In the genomic region with DNA sequence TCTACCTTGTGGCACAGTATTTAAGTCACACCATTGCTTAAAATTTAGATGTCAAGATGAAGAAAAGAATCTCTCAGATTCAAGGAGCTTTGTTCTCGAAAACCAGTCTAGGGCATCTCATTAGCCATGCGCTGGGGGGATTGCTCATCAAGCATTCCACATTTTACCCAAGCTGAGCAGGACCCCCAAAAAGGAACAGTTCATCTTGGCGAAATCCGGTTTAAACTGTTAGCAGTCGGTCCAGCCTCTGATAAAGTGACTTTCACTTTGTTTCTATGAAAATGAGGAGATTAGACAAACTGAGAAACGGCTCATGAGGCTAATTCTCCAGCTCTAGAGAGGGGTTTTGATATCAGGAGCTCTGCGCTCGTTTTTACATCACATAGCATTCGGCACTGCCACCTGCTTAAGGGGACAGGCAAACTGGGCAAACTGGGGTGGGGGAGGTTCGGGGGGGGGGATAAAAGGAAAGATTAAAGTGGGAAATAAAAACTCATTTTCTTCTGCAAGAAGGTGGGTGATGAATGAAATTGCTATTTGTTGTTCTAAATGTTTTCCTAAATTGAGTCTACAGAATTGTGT, we compare ENCODE assay signal across 26 mouse cellular contexts.
DNase-seq lines count a peak whose midpoint lies in the region; ATAC-seq lines count a peak whose summit lies in the region.
"Had no signal": no experiment of that assay in that cellular context is flagged by ENCODE, and none has a peak within 500 bp of the region (broad histone marks: within the 10 kb centered on the region; RNA-seq: fewer than 3 reads in every experiment).

No protein-coding gene starts in this region.

- WGBS in hindbrain, embryonic 11.5 days: 60% methylated on average over 10 of the region's 10 CpGs
- WGBS in hindbrain, embryonic 12.5 days: 63% methylated on average over 10 of the region's 10 CpGs
- 31% methylated on average over 10 of the region's 10 CpGs for WGBS in midbrain, embryonic 10.5 days
- 20% methylated on average over 10 of the region's 10 CpGs for WGBS in midbrain, embryonic 15.5 days

- H3K36me3 ChIP-seq in hindbrain, embryonic 11.5 days (ENCODE audit: control insufficient read depth, insufficient read depth, low read length): no peaks in the 10 kb centered on the region
- no peaks in the 10 kb centered on the region for H3K36me3 ChIP-seq in hindbrain, embryonic 12.5 days
- peaks cover 5% of the 10 kb centered on the region; the same call in 1 of the 2 replicates for H3K36me3 ChIP-seq in midbrain, embryonic 10.5 days
- no peaks in the 10 kb centered on the region for H3K36me3 ChIP-seq in midbrain, embryonic 15.5 days (replicated peaks)
- H3K36me3 ChIP-seq: heart, embryonic 13.5 days; limb, embryonic 10.5 days; limb, embryonic 15.5 days; neural tube, embryonic 13.5 days had no signal

- H3K4me2 ChIP-seq in hindbrain, embryonic 11.5 days (replicated peaks; ENCODE audit: low read depth, low read length): no peak overlapping the region
- H3K4me2 ChIP-seq in hindbrain, embryonic 12.5 days (replicated peaks): no peak overlapping the region
- peak overlapping the region; percentile 6; the same call in 1 of the 2 replicates for H3K4me2 ChIP-seq in midbrain, embryonic 15.5 days
- H3K4me2 ChIP-seq: heart, embryonic 13.5 days; limb, embryonic 15.5 days had no signal

- DNase-seq in hindbrain, embryonic 11.5 days (ENCODE audit: low spot score): peak; percentile 20
- peak; percentile 22 for DNase-seq in midbrain, embryonic 10.5 days (ENCODE audit: low spot score)
- no peak for DNase-seq in layer of hippocampus, postnatal 14 days (ENCODE audit: low spot score in 2 of 2)
- no peak for DNase-seq in heart, postnatal 4 days
- DNase-seq: adrenal gland, adult 8-10 months; B cell, adult 2 months; cerebellum, adult 11 months; cerebellum, adult 9-10 months; cerebellum, postnatal 36 days; heart, postnatal 10 days; kidney, adult 9 months; kidney, postnatal 10 days; lung, adult 2 months; lung, postnatal 10 days; thymus, postnatal 4 days had no signal

- ATAC-seq in hindbrain, embryonic 11.5 days (ENCODE audit: low FRiP score): no peak
- no peak for ATAC-seq in hindbrain, embryonic 12.5 days (ENCODE audit: low FRiP score)
- no peak for ATAC-seq in midbrain, embryonic 15.5 days (replicated peaks)
- ATAC-seq: intestine, postnatal 0 days had no signal

- H3K27me3 ChIP-seq in hindbrain, embryonic 11.5 days (ENCODE audit: control insufficient read depth, insufficient read depth, low read length): no peaks in the 10 kb centered on the region
- H3K27me3 ChIP-seq in hindbrain, embryonic 12.5 days: no peaks in the 10 kb centered on the region
- H3K27me3 ChIP-seq in midbrain, embryonic 10.5 days (ENCODE audit: low read depth, poor library complexity, severe bottlenecking): peaks cover 19% of the 10 kb centered on the region; the same call in 1 of the 2 replicates
- H3K27me3 ChIP-seq in midbrain, embryonic 15.5 days (replicated peaks): no peaks in the 10 kb centered on the region
- H3K27me3 ChIP-seq: heart, embryonic 13.5 days; limb, embryonic 15.5 days; neural tube, embryonic 13.5 days had no signal

- H3K27ac ChIP-seq in hindbrain, embryonic 11.5 days (ENCODE audit: low read depth, low read length): no peak overlapping the region
- H3K27ac ChIP-seq in hindbrain, embryonic 12.5 days: no peak overlapping the region
- H3K27ac ChIP-seq in midbrain, embryonic 10.5 days (replicated peaks): peak overlapping the region; percentile 70
- no peak overlapping the region for H3K27ac ChIP-seq in midbrain, embryonic 15.5 days
- H3K27ac ChIP-seq: heart, embryonic 13.5 days; limb, embryonic 10.5 days; limb, embryonic 15.5 days; liver, embryonic 14.5 days; macrophage; neural tube, embryonic 13.5 days had no signal

- H3K4me3 ChIP-seq in hindbrain, embryonic 11.5 days (ENCODE audit: low read depth, low read length): no peak overlapping the region
- H3K4me3 ChIP-seq in hindbrain, embryonic 12.5 days: no peak overlapping the region
- H3K4me3 ChIP-seq in midbrain, embryonic 10.5 days: no peak overlapping the region
- H3K4me3 ChIP-seq in midbrain, embryonic 15.5 days: no peak overlapping the region
- H3K4me3 ChIP-seq: heart, embryonic 13.5 days; limb, embryonic 10.5 days; limb, embryonic 15.5 days; myocyte; neural tube, embryonic 13.5 days had no signal

- H3K9me3 ChIP-seq in hindbrain, embryonic 11.5 days (ENCODE audit: control insufficient read depth, low read length): peaks cover 6% of the 10 kb centered on the region; the same call in 1 of the 2 replicates
- peaks cover 9% of the 10 kb centered on the region for H3K9me3 ChIP-seq in hindbrain, embryonic 12.5 days (replicated peaks)
- H3K9me3 ChIP-seq in midbrain, embryonic 10.5 days (replicated peaks): peaks cover 25% of the 10 kb centered on the region
- H3K9me3 ChIP-seq in midbrain, embryonic 15.5 days: no peaks in the 10 kb centered on the region
- H3K9me3 ChIP-seq: limb, embryonic 10.5 days had no signal

- H3K4me1 ChIP-seq in hindbrain, embryonic 11.5 days (replicated peaks; ENCODE audit: control insufficient read depth, insufficient read depth, low read length): no peaks in the 10 kb centered on the region
- peaks cover 8% of the 10 kb centered on the region; the same call in 1 of the 2 replicates for H3K4me1 ChIP-seq in hindbrain, embryonic 12.5 days
- H3K4me1 ChIP-seq in midbrain, embryonic 10.5 days: peaks cover 26% of the 10 kb centered on the region
- H3K4me1 ChIP-seq in midbrain, embryonic 15.5 days: peaks cover 14% of the 10 kb centered on the region
- H3K4me1 ChIP-seq: heart, embryonic 13.5 days; limb, embryonic 10.5 days; limb, embryonic 15.5 days had no signal

- H3K9ac ChIP-seq in hindbrain, embryonic 11.5 days (ENCODE audit: low read depth, low read length): no peak overlapping the region
- no peak overlapping the region for H3K9ac ChIP-seq in hindbrain, embryonic 12.5 days
- no peak overlapping the region for H3K9ac ChIP-seq in midbrain, embryonic 15.5 days
- H3K9ac ChIP-seq: heart, embryonic 13.5 days; hindbrain, embryonic 14.5 days; limb, embryonic 15.5 days; liver, embryonic 14.5 days; neural tube, embryonic 13.5 days had no signal

Comparison
In these comparisons a context has a peak if more than half of its experiments do, and no peak if none do; other contexts are left out.
1. DNase-seq: peak in hindbrain, embryonic 11.5 days (single experiment) and midbrain, embryonic 10.5 days (single experiment); none in layer of hippocampus, postnatal 14 days (0 of 2) and heart, postnatal 4 days (single experiment).